ENCODE assay signal across 9 mouse cellular contexts in the genomic region with DNA sequence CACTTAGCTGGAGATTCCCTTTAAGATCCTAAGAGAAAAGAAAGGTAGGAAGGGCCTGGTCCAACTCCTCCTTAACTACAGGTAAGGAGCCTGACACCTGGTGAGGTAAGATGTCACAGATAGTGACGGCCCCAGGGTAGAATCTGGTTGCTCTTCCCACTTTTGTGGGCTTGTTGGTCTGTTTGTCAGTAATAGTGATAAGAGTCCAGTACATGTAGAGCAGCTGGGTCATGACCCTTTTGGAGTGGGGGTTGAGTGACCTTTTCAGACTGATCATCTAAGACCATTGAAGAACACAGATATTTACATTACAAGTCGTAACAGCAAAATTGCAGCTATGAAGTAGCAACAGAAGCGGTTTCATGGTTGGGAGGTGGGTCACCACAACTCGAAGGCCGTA. TPM values are rescaled to one million over a fixed set of nuclear protein-coding genes. Genes with fewer than 3 reads are reported as not detected.
A peak's percentile ranks its signal among the peaks of the same experiment; 100 is the strongest.
DNase-seq lines count a peak whose midpoint lies in the region; ATAC-seq and TF ChIP-seq lines count a peak whose summit lies in the region.
"Had no signal": no experiment of that assay in that cellular context is flagged by ENCODE, and none has a peak within 500 bp of the region (broad histone marks: within the 10 kb centered on the region; RNA-seq: fewer than 3 reads in every experiment).

No protein-coding gene starts in this region.

- no peak for ATAC-seq in neural tube, embryonic 13.5 days (ENCODE audit: low read depth)

- H3K27ac ChIP-seq in layer of hippocampus, adult 2 months, result no peak overlapping the region
- no peak overlapping the region for H3K27ac ChIP-seq in embryonic fibroblast, embryonic 13.5 days (ENCODE audit: insufficient read depth, low read length)
- H3K27ac ChIP-seq in limb, embryonic 10.5 days, result no peak overlapping the region
- no peak overlapping the region for H3K27ac ChIP-seq in neural tube, embryonic 13.5 days (replicated peaks)

- no peak for DNase-seq in layer of hippocampus, adult 2 months (ENCODE audit: low spot score in 2 of 2)
- DNase-seq in layer of hippocampus, adult 18-20 months (ENCODE audit: low spot score in 2 of 2), result no peak
- DNase-seq in limb, embryonic 10.5 days (ENCODE audit: low spot score), result no peak
- no peak for DNase-seq in MN1 (ENCODE audit: low spot score)
- DNase-seq in layer of hippocampus, postnatal 36 days, result no peak
- DNase-seq in left cerebral cortex, adult 8-10 months (ENCODE audit: low spot score in 2 of 2), result no peak
- DNase-seq: kidney, adult 8-10 months had no signal

- peak overlapping the region; percentile 83 for H3K9ac ChIP-seq in neural tube, embryonic 13.5 days

- H3K9me3 ChIP-seq in limb, embryonic 10.5 days (replicated peaks), result no peaks in the 10 kb centered on the region
- no peaks in the 10 kb centered on the region for H3K9me3 ChIP-seq in neural tube, embryonic 13.5 days

- 92% methylated on average over 5 of the region's 5 CpGs for WGBS in limb, embryonic 10.5 days
- 88% methylated on average over 5 of the region's 5 CpGs for WGBS in neural tube, embryonic 13.5 days

- H3K4me3 ChIP-seq in layer of hippocampus, adult 2 months, result peak overlapping the region; percentile 92
- peak overlapping the region; percentile 90 for H3K4me3 ChIP-seq in embryonic fibroblast, embryonic 13.5 days (ENCODE audit: insufficient read depth, low read length)
- peak overlapping the region; percentile 96 for H3K4me3 ChIP-seq in limb, embryonic 10.5 days
- H3K4me3 ChIP-seq in neural tube, embryonic 13.5 days, result peak overlapping the region; percentile 81

- no peak for TF ChIP-seq CTCF in layer of hippocampus, adult 2 months (conservative IDR thresholded peaks at IDR 0.05)
- no peak for TF ChIP-seq CTCF in embryonic fibroblast, embryonic 13.5 days (IDR thresholded peaks at IDR 0.05; ENCODE audit: borderline replicate concordance, insufficient read depth, low read length)

- H3K4me2 ChIP-seq in neural tube, embryonic 13.5 days, result peak overlapping the region; percentile 70

- no peak for TF ChIP-seq POLR2A in embryonic fibroblast, embryonic 13.5 days (IDR thresholded peaks at IDR 0.05; ENCODE audit: low read depth, low read length)

- H3K36me3 ChIP-seq in limb, embryonic 10.5 days, result peaks cover 37% of the 10 kb centered on the region
- H3K36me3 ChIP-seq in neural tube, embryonic 13.5 days, result peaks cover 35% of the 10 kb centered on the region

- H3K4me1 ChIP-seq in embryonic fibroblast, embryonic 13.5 days (ENCODE audit: control insufficient read depth, insufficient read depth, low read length), result no peaks in the 10 kb centered on the region
- peaks cover 15% of the 10 kb centered on the region for H3K4me1 ChIP-seq in limb, embryonic 10.5 days
- peaks cover 27% of the 10 kb centered on the region for H3K4me1 ChIP-seq in neural tube, embryonic 13.5 days (replicated peaks)

- no peaks in the 10 kb centered on the region for H3K27me3 ChIP-seq in limb, embryonic 10.5 days (ENCODE audit: low read depth, poor library complexity, severe bottlenecking)
- H3K27me3 ChIP-seq in neural tube, embryonic 13.5 days, result no peaks in the 10 kb centered on the region

RNA-seq across cellular contexts. Expression of gene Nfrkb, which starts 1.2 kb away (rescaled TPM):
- 10 to 100 TPM; 33.1 to 33.6 TPM for total RNA-seq in layer of hippocampus, adult 2 months (2021)
- total RNA-seq in layer of hippocampus, adult 18-20 months (2021), result 10 to 100 TPM; 27.9 to 28.6 TPM
- 14.0 and 16.1 TPM in 2 replicates for polyA plus RNA-seq in embryonic fibroblast, embryonic 13.5 days (2011; ENCODE audit: insufficient read length, low read depth, missing spikeins)
- polyA plus RNA-seq in limb, embryonic 10.5 days (2016; fragmentation: Nextera tagmentation; extraction: Ambion mirVana), result 17.6 and 23.1 TPM in 2 replicates
- 24.9 and 28.2 TPM in 2 replicates for polyA plus RNA-seq in neural tube, embryonic 13.5 days (2015; fragmentation: Nextera tagmentation; extraction: Ambion mirVana)
- 10 to 100 TPM; 30.6 to 34.8 TPM for total RNA-seq in layer of hippocampus, postnatal 36 days (2021)
- 10 to 100 TPM; 27.6 to 30.4 (median 29.2) TPM for total RNA-seq in left cerebral cortex, adult 8-10 months (2022)
